Mouse (Mus musculus) liver, postnatal 0 days (tissue): ENCODE data around the gene Gadd45gip1.

Experiments used
- CTCF ChIP-seq: sonication (generic); IDR thresholded peaks from 2 replicates; pipeline ENCODE4 v1.5.1; 2016; ENCODE audit warnings: antibody characterized with exemption, low read depth
- EP300 ChIP-seq: IDR thresholded peaks from 2 replicates; pipeline ENCODE4 v1.6.1; 2016; ENCODE audit warnings: antibody characterized with exemption, low read depth, mild to moderate bottlenecking

GRCm38 (mm10) chr8:84813059-84813458 lies 18.3 kb upstream of the Gadd45gip1 start:
- TF ChIP-seq CTCF = peak; percentile 94
- TF ChIP-seq EP300 = no peak
